Mouse (Mus musculus): Measurements from ENCODE around the gene Snrpc. TPM values are rescaled to one million over a fixed set of nuclear protein-coding genes. Genes with fewer than 3 reads are reported as not detected.

Gene Snrpc
- total RNA-seq, 2 experiments from 2014 or later, result 132 to 154 TPM

- peak; percentile 8; the same call in 1 of the 2 replicates for ATAC-seq (replicated peaks; ENCODE audit: poor library complexity)
Observed at GRCm38 (mm10) chr17:27819521-27819970, 18.4 kb upstream of the Snrpc start.

- ATAC-seq (replicated peaks; ENCODE audit: poor library complexity), result no peak
Observed at GRCm38 (mm10) chr17:27819971-27820567, 17.9 kb upstream of the Snrpc start.

- ATAC-seq (replicated peaks; ENCODE audit: poor library complexity), result peak; percentile 81
Observed at GRCm38 (mm10) chr17:27820568-27821406, 17.2 kb upstream of the Snrpc start, which contains the start of gene D17Wsu92e. Gene D17Wsu92e (minus strand): TSS chr17:27820648.

- ATAC-seq (replicated peaks; ENCODE audit: poor library complexity), result peak; percentile 33
Observed at GRCm38 (mm10) chr17:27821407-27822338, 16.3 kb upstream of the Snrpc start.

- no peak for ATAC-seq (replicated peaks; ENCODE audit: poor library complexity)
Observed at GRCm38 (mm10) chr17:27823142-27823905, 14.6 kb upstream of the Snrpc start.

- no peak; the same call in 1 of the 2 replicates for ATAC-seq (replicated peaks; ENCODE audit: poor library complexity)
Observed at GRCm38 (mm10) chr17:27824941-27825340, 13.0 kb upstream of the Snrpc start.

GRCm38 (mm10) chr17:27825539-27825938 lies 12.4 kb upstream of the Snrpc start:
- ATAC-seq (replicated peaks; ENCODE audit: poor library complexity), result no peak

GRCm38 (mm10) chr17:27825984-27826905 lies 11.7 kb upstream of the Snrpc start:
- ATAC-seq (replicated peaks; ENCODE audit: poor library complexity), result peak; percentile 88

GRCm38 (mm10) chr17:27826908-27827383 lies 11.0 kb upstream of the Snrpc start:
- ATAC-seq (replicated peaks; ENCODE audit: poor library complexity), result peak; percentile 32

- no peak for ATAC-seq (replicated peaks; ENCODE audit: poor library complexity)
Observed at GRCm38 (mm10) chr17:27827511-27827910, 10.4 kb upstream of the Snrpc start.

- ATAC-seq (replicated peaks; ENCODE audit: poor library complexity), result no peak
Observed at GRCm38 (mm10) chr17:27830411-27830810, 7.5 kb upstream of the Snrpc start.

- ATAC-seq (replicated peaks; ENCODE audit: poor library complexity), result peak; percentile 100
Observed at GRCm38 (mm10) chr17:27839469-27840252, 1.7 kb downstream of the Snrpc start.

- ATAC-seq (replicated peaks; ENCODE audit: poor library complexity), result no peak
Observed at GRCm38 (mm10) chr17:27848351-27848750, 10.4 kb downstream of the Snrpc start.

- ATAC-seq (replicated peaks; ENCODE audit: poor library complexity), result no peak; the same call in 1 of the 2 replicates
Observed at GRCm38 (mm10) chr17:27851076-27851475, 13.1 kb downstream of the Snrpc start.

- ATAC-seq (replicated peaks; ENCODE audit: poor library complexity), result peak; percentile 66
Observed at GRCm38 (mm10) chr17:27856265-27856797, 18.4 kb downstream of the Snrpc start, which contains the start of gene Uhrf1bp1. Gene Uhrf1bp1 (plus strand): TSS chr17:27856441.

GRCm38 (mm10) chr17:27856798-27857648 lies 19.1 kb downstream of the Snrpc start:
- ATAC-seq (replicated peaks; ENCODE audit: poor library complexity), result peak; percentile 31

Data from megakaryocyte progenitor cell, adult 5-6 weeks (primary cell).